Mouse (Mus musculus) G1E (cell line): Measurements from ENCODE around the gene Tmem223.

ENCODE experiments used
- CTCF ChIP-seq: IDR thresholded peaks from 2 replicates; pipeline ENCODE4 v1.5.1; 2012; ENCODE audit warnings: low read depth, low read length, inconsistent platforms, mixed read lengths
- GATA1 ChIP-seq: IDR thresholded peaks from 2 replicates; pipeline ENCODE4 v1.6.1; 2012; ENCODE audit warnings: borderline replicate concordance, low read length, inconsistent platforms, mixed read lengths
- GATA2 ChIP-seq: IDR thresholded peaks from 2 replicates; pipeline ENCODE4 v1.6.1; 2012; ENCODE audit warnings: low read depth, low read length, inconsistent platforms, borderline replicate concordance
- POLR2AphosphoS5 ChIP-seq: IDR thresholded peaks from 2 replicates; pipeline ENCODE4 v1.6.1; 2012; ENCODE audit warnings: low read depth, low read length, inconsistent platforms; ENCODE audit not compliant: insufficient replicate concordance
- TAL1 ChIP-seq: conservative IDR thresholded peaks from 2 replicates; pipeline ENCODE4 v1.6.1; 2012; ENCODE audit warnings: low read depth, low read length, inconsistent platforms, mixed read lengths

DNA sequence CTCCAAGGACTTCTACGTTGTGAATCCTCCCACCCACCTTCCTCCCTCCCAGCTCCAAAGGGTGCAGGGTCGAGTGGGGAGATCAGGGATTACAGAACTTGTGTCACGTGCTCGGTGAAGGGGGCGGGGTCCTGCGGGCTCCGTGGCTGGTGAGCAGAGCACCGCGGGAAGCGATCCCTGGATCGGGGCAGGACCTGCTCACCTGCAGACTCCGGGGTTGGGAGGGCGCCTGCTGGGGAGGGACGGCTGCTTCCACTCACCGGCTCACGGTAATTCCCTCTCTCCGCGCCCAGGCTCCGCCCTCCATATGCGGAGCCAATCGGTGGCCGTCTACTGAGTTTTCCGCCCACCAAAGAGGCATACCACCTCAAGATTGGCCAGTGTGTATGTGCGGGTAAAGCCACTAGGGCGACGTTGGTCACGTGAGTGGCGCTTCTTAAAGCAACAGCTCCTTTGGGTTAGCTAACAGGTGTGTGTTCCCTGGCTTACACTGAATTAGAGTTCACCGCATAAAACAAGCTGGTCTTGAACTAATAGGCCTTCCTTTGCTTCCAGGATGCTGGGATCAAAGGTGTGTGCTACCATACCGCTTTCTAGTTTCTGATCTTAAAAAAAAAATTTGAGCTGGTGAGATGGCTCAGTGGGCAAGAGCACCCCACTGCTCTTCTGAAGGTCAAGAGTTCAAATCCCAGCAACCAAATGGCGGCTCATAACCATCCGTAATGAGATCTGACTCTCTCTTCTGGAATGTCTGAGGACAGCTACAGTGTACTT lies 15.4 kb downstream of the Tmem223 start, which contains the start of gene Taf6l:
- TF ChIP-seq CTCF, result no peak
- no peak for TF ChIP-seq GATA2
- TF ChIP-seq GATA1, result no peak
- TF ChIP-seq TAL1, result no peak
- no peak for TF ChIP-seq POLR2AphosphoS5
